Mouse (Mus musculus) liver, embryonic 14.5 days (tissue): ENCODE measurements around the gene Ago4. TPM values are rescaled to one million over a fixed set of nuclear protein-coding genes. Genes with fewer than 3 reads are reported as not detected.

ENCODE experiments used
- ATAC-seq: fragments of 200-750 bp; cut with Nextera tagmentation; 2 replicates; pipeline ENCODE4 v1.8.0; 2017; ENCODE audit warnings: moderate number of reproducible peaks, mild to moderate bottlenecking, moderate library complexity; ENCODE audit not compliant: insufficient read depth
- DNase-seq, 3 experiments: peaks; one replicate each; pipeline ENCODE4 v3.0.0-alpha.2; 2012 to 2013; ENCODE audit warnings: low read depth in 3 of 3, low spot score in 3 of 3
- H3K27ac ChIP-seq: fragments of 300-500 bp; sonication (generic); 2 replicates; pipeline ENCODE4 v1.5.1; 2014; ENCODE audit warnings: moderate library complexity, mild to moderate bottlenecking, control low read depth, inconsistent platforms
- H3K27me3 ChIP-seq: fragments of 300-500 bp; sonication (generic); 2 replicates; pipeline ENCODE4 v1.6.1; 2014; ENCODE audit warnings: mild to moderate bottlenecking, low read length, moderate library complexity; ENCODE audit not compliant: control insufficient read depth, insufficient read depth
- H3K36me3 ChIP-seq: fragments of 300-500 bp; sonication (generic); replicated peaks from 2 replicates; pipeline ENCODE4 v1.6.1; 2014; ENCODE audit warnings: low read depth; ENCODE audit not compliant: control insufficient read depth, insufficient read depth
- H3K4me1 ChIP-seq, 2 experiments: fragments of 200-500 bp in 1 of 2; fragments of 300-500 bp in 1 of 2; sonication (generic) in 1 of 2; replicated peaks; 2 replicates each; pipeline ENCODE4 v1.6.1; 2012 to 2014; ENCODE audit warnings: antibody characterized with exemption in 1 of 2, inconsistent platforms in 1 of 2, low read length in 1 of 2; ENCODE audit not compliant: control insufficient read depth in 2 of 2, insufficient read depth in 2 of 2
- H3K4me2 ChIP-seq: fragments of 300-500 bp; sonication (generic); 2 replicates; pipeline ENCODE4 v1.6.1; 2014; ENCODE audit warnings: low read depth, mild to moderate bottlenecking, control low read depth, moderate library complexity
- H3K4me3 ChIP-seq, 2 experiments: fragments of 200-500 bp in 1 of 2; fragments of 300-500 bp in 1 of 2; sonication (generic) in 1 of 2; 2 replicates each; pipeline ENCODE4 v1.5.1; 2012 to 2014; ENCODE audit warnings: low read depth in 2 of 2, low read length in 2 of 2, mild to moderate bottlenecking in 2 of 2, control low read depth in 1 of 2, inconsistent platforms in 1 of 2, moderate library complexity in 1 of 2; ENCODE audit not compliant: insufficient read depth in 1 of 2
- H3K9ac ChIP-seq: fragments of 300-500 bp; sonication (generic); replicated peaks from 2 replicates; pipeline ENCODE4 v1.6.1; 2014; ENCODE audit warnings: mild to moderate bottlenecking, control low read depth, moderate library complexity
- H3K9me3 ChIP-seq: fragments of 300-500 bp; sonication (generic); 2 replicates; pipeline ENCODE4 v1.6.1; 2016; ENCODE audit warnings: low read length, mixed read lengths; ENCODE audit not compliant: control insufficient read depth
- CTCF ChIP-seq: IDR thresholded peaks from 2 replicates; pipeline ENCODE4 v1.5.1; 2016; ENCODE audit warnings: antibody characterized with exemption, low read depth, control low read depth
- EP300 ChIP-seq: IDR thresholded peaks from 2 replicates; pipeline ENCODE4 v1.6.1; 2016; ENCODE audit warnings: antibody characterized with exemption, low read depth
- WGBS: fragments of 180-500 bp; shearing (Covaris S2); extraction: QIAGEN DNeasy Blood & Tissue Kit; methylation state at CpG from one replicate; pipeline ENCODE4 v1.1.7; 2014; ENCODE audit not compliant: insufficient replicate concordance; 5-methylcytosine and 5-hydroxymethylcytosine counted together
- polyA plus RNA-seq, 2 experiments: library from polyadenylated mRNA; depleted of rRNA in 1 of 2; stranded (reverse) in 1 of 2; unstranded in 1 of 2; fragments of >200 nt; fragmentation: Nextera tagmentation in 1 of 2; extraction: Ambion mirVana in 1 of 2; gene quantifications; 2 replicates each; pipeline versions ENCODE4 v1.2.1 to v1.2.3; 2012 to 2014

Gene Ago4
- polyA plus RNA-seq, 2 experiments: 0.17 to 0.20 TPM

- Histone ChIP-seq H3K27me3 (no peaks in the 10 kb centered on the region), H3K9ac (no peak overlapping the region), H3K4me2 (no peak overlapping the region), H3K27ac (no peak overlapping the region), H3K36me3 (no peaks in the 10 kb centered on the region), H3K4me1 (no peaks in the 10 kb centered on the region), H3K9me3 (no peaks in the 10 kb centered on the region), H3K4me3 (no peak overlapping the region)
- TF ChIP-seq CTCF: no peak
- WGBS: 51% methylated on average over 2 of the region's 2 CpGs
- ATAC-seq (no peak), DNase-seq (no peak)
Observed at GRCm38 (mm10) chr4:126496963-126497362, 36.3 kb downstream of the Ago4 start.

- no peak overlapping the region for H3K4me3 ChIP-seq
- no peak overlapping the region for H3K9ac ChIP-seq
- no peaks in the 10 kb centered on the region for H3K36me3 ChIP-seq
- no peaks in the 10 kb centered on the region for H3K27me3 ChIP-seq
- 50% methylated on average over 5 of the region's 5 CpGs for WGBS
- no peak overlapping the region for H3K27ac ChIP-seq
- no peaks in the 10 kb centered on the region for H3K9me3 ChIP-seq
- TF ChIP-seq CTCF: no peak
- no peak for TF ChIP-seq EP300
- H3K4me1 ChIP-seq: no peaks in the 10 kb centered on the region
- no peak overlapping the region for H3K4me2 ChIP-seq
- DNase-seq: no peak
- ATAC-seq: no peak
Observed at GRCm38 (mm10) chr4:126495942-126496790, 37.1 kb downstream of the Ago4 start.

GRCm38 (mm10) chr4:126495453-126495852 lies 37.8 kb downstream of the Ago4 start:
- H3K36me3 ChIP-seq: no peaks in the 10 kb centered on the region
- no peak overlapping the region for H3K9ac ChIP-seq
- no peaks in the 10 kb centered on the region for H3K4me1 ChIP-seq
- no peak for DNase-seq
- TF ChIP-seq CTCF: no peak
- TF ChIP-seq EP300: no peak
- ATAC-seq: no peak
- WGBS: 56% methylated on average over 5 of the region's 5 CpGs
- no peak overlapping the region for H3K27ac ChIP-seq
- H3K4me2 ChIP-seq: no peak overlapping the region
- H3K9me3 ChIP-seq: no peaks in the 10 kb centered on the region
- no peak overlapping the region for H3K4me3 ChIP-seq
- no peaks in the 10 kb centered on the region for H3K27me3 ChIP-seq

DNA sequence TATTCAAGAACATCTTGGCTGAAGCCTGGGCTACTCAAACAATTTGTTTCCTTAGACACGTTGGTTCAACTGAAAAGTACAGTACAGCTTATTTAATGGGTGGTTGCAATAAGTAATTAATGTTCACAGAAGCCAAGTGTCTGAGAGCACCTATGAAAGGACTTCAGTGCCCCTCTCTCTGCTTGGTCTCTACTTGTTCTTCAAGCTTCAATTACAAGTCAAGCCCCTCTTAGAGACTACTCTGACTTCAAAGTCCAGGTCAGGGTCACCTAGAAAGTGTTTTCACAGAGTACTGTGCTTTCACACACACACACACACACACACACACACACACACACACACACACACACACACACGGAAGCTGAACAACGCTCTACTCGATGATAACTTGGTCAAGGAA lies 39.9 kb downstream of the Ago4 start:
- no peak overlapping the region for H3K9ac ChIP-seq
- DNase-seq: no peak
- H3K9me3 ChIP-seq: no peaks in the 10 kb centered on the region
- WGBS: 65% methylated on average over 4 of the region's 4 CpGs
- H3K36me3 ChIP-seq: no peaks in the 10 kb centered on the region
- TF ChIP-seq CTCF (no peak), EP300 (no peak)
- no peaks in the 10 kb centered on the region for H3K4me1 ChIP-seq
- no peak overlapping the region for H3K27ac ChIP-seq
- no peak overlapping the region for H3K4me3 ChIP-seq
- ATAC-seq: no peak
- no peak overlapping the region for H3K4me2 ChIP-seq
- H3K27me3 ChIP-seq: no peaks in the 10 kb centered on the region

GRCm38 (mm10) chr4:126491977-126492376 lies 41.3 kb downstream of the Ago4 start:
- DNase-seq (no peak), ATAC-seq (no peak)
- H3K9ac ChIP-seq: no peak overlapping the region
- no peak overlapping the region for H3K27ac ChIP-seq
- no peaks in the 10 kb centered on the region for H3K4me1 ChIP-seq
- H3K27me3 ChIP-seq: no peaks in the 10 kb centered on the region
- no peaks in the 10 kb centered on the region for H3K9me3 ChIP-seq
- no peaks in the 10 kb centered on the region for H3K36me3 ChIP-seq
- no peak for TF ChIP-seq EP300
- TF ChIP-seq CTCF: no peak
- no peak overlapping the region for H3K4me3 ChIP-seq
- 65% methylated on average over 5 of the region's 5 CpGs for whole genome bisulfite sequencing
- no peak overlapping the region for H3K4me2 ChIP-seq
